Mouse (Mus musculus): ENCODE measurements around the gene Frrs1l.

DNA sequence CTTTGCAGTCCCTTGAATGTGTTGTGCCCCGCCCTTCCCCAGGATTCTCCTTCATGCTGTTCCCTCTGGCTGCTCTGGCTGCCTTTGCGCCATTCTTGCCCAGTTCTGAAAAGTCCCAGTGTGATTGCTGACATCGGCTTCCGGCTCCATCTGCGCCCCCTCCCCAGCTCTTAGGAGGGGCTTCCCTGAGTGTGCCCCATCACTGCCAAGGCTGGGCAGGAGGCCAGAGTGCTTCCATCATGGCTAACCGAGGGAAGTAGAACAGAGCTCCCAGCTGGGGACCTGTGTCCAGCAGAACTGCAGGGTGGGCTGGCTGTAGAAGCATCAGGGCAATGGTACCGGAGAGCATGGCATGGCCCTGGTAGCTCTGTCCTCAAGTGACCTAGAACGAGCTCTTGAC is 14.8 kb upstream of the Frrs1l start:
- TF ChIP-seq CTCF (IDR thresholded peaks at IDR 0.05; ENCODE audit: control insufficient read depth, insufficient read depth, insufficient replicate concordance, low read depth, low read length) (no peak), POLR2A (IDR thresholded peaks at IDR 0.05; ENCODE audit: control insufficient read depth, low read depth, low read length) (no peak)
